Mouse (Mus musculus): ENCODE measurements at regions not wholly inside any gene's neighbourhood (a gene's known extent, or its start where the extent isn't known, plus 50 kb on each side); places are given as distances from the start of the nearest gene placed in this dataset.

DNA sequence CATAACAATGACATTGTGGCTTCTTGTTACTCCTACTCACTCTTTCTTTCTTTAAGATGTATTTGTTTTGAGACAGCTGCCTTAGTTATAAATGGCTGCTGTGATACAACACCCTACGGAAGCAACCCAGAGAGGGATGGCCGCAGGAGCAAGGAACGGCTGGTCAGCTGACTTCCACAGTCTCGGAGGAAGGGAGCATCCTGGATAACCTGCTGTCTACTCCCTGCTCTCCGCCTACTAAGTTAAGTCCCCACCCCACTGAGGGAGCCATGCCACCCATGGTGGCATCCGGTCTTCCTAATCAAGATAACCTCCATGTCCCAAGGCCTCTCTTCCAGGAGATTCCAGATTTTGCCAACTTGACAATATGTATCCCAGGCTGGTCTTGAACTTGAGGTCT lies 114.9 kb downstream of the Sox2 start:
- no peak for DNase-seq

DNA sequence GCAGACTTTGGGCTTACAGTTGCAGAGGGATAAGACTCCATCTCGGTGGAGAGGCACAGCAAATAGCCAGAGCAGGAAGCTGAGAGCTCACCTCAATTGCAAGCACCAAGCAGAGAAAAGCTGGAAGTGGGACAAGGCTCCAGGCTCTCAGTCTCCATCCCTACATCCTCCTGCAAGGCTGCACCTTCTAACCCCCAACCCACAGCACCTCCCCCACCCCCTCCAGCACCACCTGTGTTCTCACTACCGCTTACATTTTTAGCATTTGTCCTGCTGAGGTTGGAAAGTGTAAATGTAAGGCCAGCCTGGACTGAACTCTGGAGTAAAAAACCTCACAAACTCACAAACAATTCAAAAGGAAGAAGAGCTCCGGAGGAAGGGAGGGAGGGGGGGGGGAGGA lies 119.6 kb downstream of the Sox2 start:
- no peak for DNase-seq

DNA sequence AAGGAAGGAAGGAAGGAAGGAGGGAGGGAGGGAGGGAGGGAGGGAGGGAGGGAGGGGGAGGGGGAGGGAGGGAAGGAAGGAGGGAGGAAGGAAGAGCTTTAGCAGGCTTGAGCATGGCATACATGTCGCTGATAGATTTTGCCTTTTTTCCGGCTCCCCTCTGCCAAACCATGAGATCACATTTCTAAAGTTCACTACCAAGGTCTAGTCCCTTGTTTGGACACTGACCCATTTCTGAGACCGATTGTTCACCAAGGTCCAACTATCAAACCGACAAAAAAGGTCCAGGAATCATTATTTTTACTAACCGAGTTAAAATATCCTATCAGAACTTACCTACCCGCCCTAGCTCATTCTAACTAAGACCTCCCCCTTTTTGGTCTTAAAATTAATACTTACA lies 120.1 kb downstream of the Sox2 start:
- DNase-seq, result no peak

DNA sequence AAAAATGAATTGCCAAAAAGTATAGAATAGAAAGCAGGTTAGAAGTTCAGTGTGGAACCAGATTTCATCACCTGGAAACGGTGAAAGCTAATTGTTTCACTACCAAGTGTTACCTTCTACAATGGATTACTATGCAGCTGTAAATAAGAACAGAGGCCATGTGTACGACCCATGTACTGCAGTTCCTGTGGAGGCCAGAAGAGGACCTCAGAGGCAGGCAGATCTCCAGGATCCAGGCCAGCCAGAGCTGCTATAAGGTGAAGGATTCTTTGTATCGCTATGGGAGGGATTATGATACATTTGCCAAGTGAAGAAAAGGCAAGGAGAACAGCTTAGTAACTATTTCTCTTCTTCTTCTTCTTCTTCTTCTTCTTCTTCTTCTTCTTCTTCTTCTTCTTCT lies 121.8 kb downstream of the Sox2 start:
- DNase-seq, result no peak

- peak; percentile 45 to 54 for DNase-seq
Observed at GRCm38 (mm10) chr3:34773678-34774425, 123.6 kb downstream of the Sox2 start.

GRCm38 (mm10) chr3:34781770-34782169 lies 131.6 kb downstream of the Sox2 start:
- no peak for DNase-seq

DNA sequence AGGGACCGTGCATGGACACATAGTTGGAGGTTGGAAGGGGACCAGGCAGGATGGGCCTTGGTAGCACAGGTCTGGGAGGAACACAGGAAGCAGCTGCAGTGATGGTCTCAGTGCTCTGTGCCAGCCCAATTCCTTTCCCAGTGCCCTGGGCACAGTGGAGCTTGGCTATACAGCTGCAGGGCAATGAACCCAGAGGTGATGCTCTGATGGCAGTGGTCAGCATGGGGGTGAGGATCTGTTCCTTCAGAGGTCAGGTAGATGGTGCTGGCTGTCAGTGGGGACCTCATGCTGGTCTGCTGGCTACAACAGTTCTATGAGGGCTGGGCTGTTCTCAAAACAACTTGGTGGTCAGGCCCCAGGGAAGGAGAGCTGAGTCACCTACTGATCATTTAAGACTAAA lies 133.2 kb downstream of the Sox2 start:
- no peak for DNase-seq

- no peak for DNase-seq
Observed at GRCm38 (mm10) chr3:34787211-34787610, 137.0 kb downstream of the Sox2 start.

GRCm38 (mm10) chr3:34795103-34795983 lies 145.1 kb downstream of the Sox2 start:
- peak; percentile 73 to 81 for DNase-seq

- DNase-seq, result no peak
Observed at GRCm38 (mm10) chr3:34795984-34796266, 145.7 kb downstream of the Sox2 start.

DNA sequence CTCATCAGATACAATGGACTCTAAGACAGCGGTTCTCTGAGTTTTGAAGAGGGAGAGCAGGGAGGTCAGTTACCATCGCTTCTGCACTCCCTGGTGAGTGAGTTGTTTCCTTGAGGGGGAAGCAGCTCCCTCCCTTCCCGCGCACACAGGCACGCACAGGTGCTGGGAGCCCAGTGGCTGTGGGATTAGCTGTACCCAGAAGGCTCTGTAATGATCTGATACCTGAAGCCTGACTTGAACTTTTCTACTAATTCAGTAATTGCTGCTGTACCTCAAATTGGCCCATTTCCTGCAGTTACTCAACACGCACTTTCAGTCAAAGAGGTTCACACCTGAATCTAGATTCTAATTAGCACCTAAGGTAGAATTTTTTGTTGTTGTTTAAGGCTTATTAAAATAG lies 158.6 kb downstream of the Sox2 start:
- DNase-seq, result no peak

DNA sequence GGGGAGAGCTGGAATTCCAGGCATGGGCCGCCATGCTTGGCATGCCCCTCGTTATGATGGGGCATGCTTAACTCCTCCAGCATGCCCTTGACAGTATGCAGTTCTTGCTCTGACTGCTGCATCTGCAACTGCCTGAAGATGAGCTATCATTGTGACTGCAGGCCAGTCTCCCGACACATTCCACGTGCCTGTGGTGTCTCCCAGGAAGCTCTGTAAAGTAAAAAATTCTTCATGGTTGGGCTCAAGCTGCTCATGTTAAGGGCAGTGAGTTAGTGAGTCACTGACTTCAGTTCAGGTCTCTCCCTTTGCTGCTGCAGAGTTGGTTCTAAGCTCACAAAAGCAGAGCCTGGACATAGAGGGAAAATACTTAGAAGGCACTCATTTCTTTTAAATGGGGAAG lies 161.5 kb downstream of the Sox2 start:
- no peak for DNase-seq

GRCm38 (mm10) chr3:34813046-34813625 lies 162.9 kb downstream of the Sox2 start:
- DNase-seq, result no peak

GRCm38 (mm10) chr3:34825036-34825435 lies 174.8 kb downstream of the Sox2 start:
- no peak for DNase-seq

GRCm38 (mm10) chr3:34826396-34826795 lies 176.2 kb downstream of the Sox2 start:
- no peak for DNase-seq

DNA sequence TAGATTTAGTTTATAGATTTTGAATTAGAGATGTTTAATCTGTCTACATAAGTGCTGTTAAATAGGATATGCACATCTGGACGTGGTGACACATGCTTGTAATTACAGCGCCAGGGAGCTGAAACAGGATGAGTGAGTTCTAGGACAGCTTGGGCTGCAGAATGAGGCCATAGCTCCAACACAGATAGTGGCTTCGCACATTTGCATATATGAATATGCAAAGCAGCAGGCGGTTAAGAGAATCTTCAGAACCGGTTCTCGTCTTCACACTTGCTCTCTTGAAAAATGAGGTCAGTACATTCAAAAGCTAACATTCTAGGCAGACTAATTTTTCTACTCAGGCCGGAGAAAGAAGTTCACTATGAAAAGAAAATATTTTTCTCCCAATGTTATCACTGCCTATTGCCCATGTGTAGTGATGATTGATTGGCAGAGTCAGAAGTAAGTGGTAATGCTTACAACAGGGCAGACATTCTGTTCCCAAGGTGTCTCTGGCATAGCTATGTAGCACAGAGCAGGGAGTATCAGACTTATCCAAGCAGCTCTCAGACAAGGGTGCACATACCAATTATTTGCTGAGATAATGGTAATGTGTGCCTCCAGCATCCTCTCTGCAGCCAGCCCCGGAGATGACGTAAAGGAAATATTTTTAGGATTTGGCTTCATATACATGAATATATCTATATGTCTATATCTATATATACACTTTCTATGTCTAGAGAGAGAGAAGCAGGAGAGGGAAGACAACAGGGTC lies 178.4 kb downstream of the Sox2 start:
- DNase-seq, result no peak

- DNase-seq, result no peak
Observed at GRCm38 (mm10) chr3:34836741-34837267, 186.6 kb downstream of the Sox2 start.

GRCm38 (mm10) chr3:34837644-34838332 lies 187.6 kb downstream of the Sox2 start:
- no peak for DNase-seq

DNA sequence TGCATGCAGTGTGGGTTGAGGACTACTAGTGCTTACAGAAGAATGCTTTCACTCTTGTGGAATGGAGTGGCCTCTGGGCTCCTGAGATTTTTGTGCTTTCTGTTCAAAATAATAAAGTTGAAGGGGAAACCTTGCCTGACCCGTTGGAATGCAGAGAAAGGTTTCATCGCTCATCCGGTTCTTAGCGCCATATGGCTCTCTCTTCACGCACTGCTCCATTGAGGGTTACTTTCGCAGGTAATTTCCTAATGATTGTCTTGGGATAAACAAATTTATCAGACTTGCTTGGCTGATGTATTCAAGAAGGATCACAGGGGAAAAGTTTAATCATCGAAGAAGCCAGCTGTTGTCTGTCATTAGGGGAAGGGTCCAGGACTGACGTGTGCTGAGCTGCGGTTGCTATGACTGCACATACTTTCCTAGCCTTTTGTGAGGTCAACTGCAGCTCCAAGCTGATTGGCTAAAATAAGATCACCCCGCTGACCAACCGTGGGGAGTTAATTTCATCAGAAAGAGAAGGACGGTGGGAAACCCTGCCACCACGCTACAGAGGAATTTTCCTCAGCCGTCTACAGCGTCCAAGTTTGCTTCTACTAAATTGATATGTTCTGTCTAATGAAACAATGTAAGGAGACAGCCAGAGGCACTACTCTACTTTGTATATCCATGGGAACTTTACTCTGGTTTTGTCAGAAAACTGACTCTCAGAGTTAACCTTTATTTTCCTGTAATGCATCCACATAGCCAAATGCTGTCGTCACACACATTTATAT lies 210.9 kb downstream of the Sox2 start:
- DNase-seq, result no peak

GRCm38 (mm10) chr3:34868698-34869409 lies 218.6 kb downstream of the Sox2 start:
- no peak for DNase-seq

DNA sequence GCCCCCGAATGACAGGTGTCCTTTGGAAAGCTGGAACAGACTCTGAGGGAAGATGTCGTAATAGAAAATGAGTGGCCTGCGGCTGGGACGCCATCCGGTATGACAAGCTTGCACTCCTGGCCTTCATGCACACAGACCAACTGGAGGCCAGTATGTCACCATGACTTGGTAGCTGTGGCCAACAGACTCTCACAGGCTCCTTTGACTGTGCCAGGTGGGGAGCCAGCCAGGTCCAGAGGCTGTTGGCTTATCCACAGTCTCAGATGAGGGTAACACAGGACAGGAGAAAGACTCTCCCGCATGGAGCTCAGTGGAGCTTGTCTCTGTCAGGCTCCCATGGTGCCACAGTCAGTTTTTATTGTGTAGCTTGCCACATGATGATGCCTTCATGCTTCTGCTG lies 219.7 kb downstream of the Sox2 start:
- no peak for DNase-seq
